ENCODE assay signal across 10 mouse cellular contexts in genomic region chr1:171164258-171164657, GRCm38 (mm10). TPM values are rescaled to one million over a fixed set of nuclear protein-coding genes. Genes with fewer than 3 reads are reported as not detected.
DNase-seq lines count a peak whose midpoint lies in the region; ATAC-seq and TF ChIP-seq lines count a peak whose summit lies in the region.
"Had no signal": no experiment of that assay in that cellular context is flagged by ENCODE, and none has a peak within 500 bp of the region (broad histone marks: within the 10 kb centered on the region; RNA-seq: fewer than 3 reads in every experiment).

No protein-coding gene starts in this region.

- dilution Hi-C loops in CH12.LX (cut with MboI; ENCODE audit: extremely low pct_ligation_motif_present, extremely low pct_unique_long_range_greater_than_20kb, low sequenced_read_pairs) = no loop called here

- H3K4me1 ChIP-seq in kidney, embryonic 15.5 days = peaks cover 22% of the 10 kb centered on the region
- H3K4me1 ChIP-seq in CH12.LX (ENCODE audit: control insufficient read depth in 1 of 2, insufficient read depth in 2 of 2) = peaks cover 0 to 3% of the 10 kb centered on the region in 2 experiments; a peak in 2 of 4 replicates
- H3K4me1 ChIP-seq in heart, embryonic 16.5 days (ENCODE audit: control insufficient read depth, insufficient read depth, low read length) = peaks cover 7% of the 10 kb centered on the region; the same call in 1 of the 2 replicates

- no peak for TF ChIP-seq EP300 in CH12.LX (IDR thresholded peaks at IDR 0.05; ENCODE audit: low read length)

- peak in 1 of 2 experiments; percentile 74; a peak in 3 of 4 replicates for TF ChIP-seq CTCF in CH12.LX (conservative IDR thresholded peaks at IDR 0.05 in 1 of 2, IDR thresholded peaks at IDR 0.05 in 1 of 2; ENCODE audit: low read depth in 2 of 2, low read length in 2 of 2)

- H3K79me2 ChIP-seq in CH12.LX (replicated peaks; ENCODE audit: control insufficient read depth, extremely low read depth, insufficient read depth, poor library complexity, severe bottlenecking) = no peaks in the 10 kb centered on the region

- H3K9me3 ChIP-seq in kidney, embryonic 15.5 days (replicated peaks) = no peaks in the 10 kb centered on the region
- no peaks in the 10 kb centered on the region for H3K9me3 ChIP-seq in CH12.LX (replicated peaks; ENCODE audit: low read length)
- no peaks in the 10 kb centered on the region for H3K9me3 ChIP-seq in heart, embryonic 16.5 days (replicated peaks; ENCODE audit: control insufficient read depth, low read length)
- H3K9me3 ChIP-seq: liver, embryonic 13.5 days had no signal

- WGBS in kidney, embryonic 15.5 days = 37% methylated on average over 3 of the region's 3 CpGs
- WGBS in heart, embryonic 16.5 days = 31% methylated on average over 3 of the region's 3 CpGs

- TF ChIP-seq RAD21 in CH12.LX (IDR thresholded peaks at IDR 0.05; ENCODE audit: low read depth, low read length) = peak; percentile 54

- H3K9ac ChIP-seq in kidney, embryonic 15.5 days = no peak overlapping the region
- no peak overlapping the region; the same call in 1 of the 2 replicates for H3K9ac ChIP-seq in CH12.LX (ENCODE audit: insufficient read depth, low read depth)
- H3K9ac ChIP-seq in heart, embryonic 16.5 days (ENCODE audit: low read length) = no peak overlapping the region
- H3K9ac ChIP-seq: liver, embryonic 13.5 days had no signal

- H3K36me3 ChIP-seq in kidney, embryonic 15.5 days = no peaks in the 10 kb centered on the region
- H3K36me3 ChIP-seq in CH12.LX (replicated peaks in 1 of 2; ENCODE audit: control insufficient read depth in 1 of 2, insufficient read depth in 1 of 2, low read length in 1 of 2) = no peaks in the 10 kb centered on the region
- no peaks in the 10 kb centered on the region for H3K36me3 ChIP-seq in heart, embryonic 16.5 days (ENCODE audit: control insufficient read depth, insufficient read depth)
- H3K36me3 ChIP-seq: liver, embryonic 13.5 days had no signal

- TF ChIP-seq POLR2A in CH12.LX (IDR thresholded peaks at IDR 0.05; ENCODE audit: low read depth, low read length) = no peak

- no peak overlapping the region for H3K27ac ChIP-seq in kidney, embryonic 15.5 days
- no peak overlapping the region for H3K27ac ChIP-seq in CH12.LX (ENCODE audit: insufficient read depth, low read depth)
- H3K27ac ChIP-seq in heart, embryonic 16.5 days (ENCODE audit: low read length) = no peak overlapping the region
- H3K27ac ChIP-seq: liver, embryonic 13.5 days had no signal

- H3K27me3 ChIP-seq in kidney, embryonic 15.5 days = peaks cover 15% of the 10 kb centered on the region
- H3K27me3 ChIP-seq in CH12.LX (replicated peaks) = peaks cover 10% of the 10 kb centered on the region
- H3K27me3 ChIP-seq in heart, embryonic 16.5 days (ENCODE audit: control insufficient read depth, insufficient read depth, low read length) = peaks cover 3% of the 10 kb centered on the region; the same call in 1 of the 2 replicates

- in situ Hi-C loops in CH12.LX (cut with MboI; ENCODE audit: low pct_ligation_motif_present, low pct_unique_long_range_greater_than_20kb, low sequenced_read_pairs) = no loop called here

- ATAC-seq in kidney, embryonic 15.5 days (replicated peaks; ENCODE audit: low FRiP score) = no peak
- ATAC-seq in heart, embryonic 16.5 days (replicated peaks; ENCODE audit: extremely low read depth, insufficient read depth, low FRiP score) = peak; percentile 64; the same call in 1 of the 2 replicates
- no peak for ATAC-seq in monocyte, adult 5-6 weeks (replicated peaks; ENCODE audit: insufficient number of reproducible peaks, low FRiP score, low TSS enrichment, poor library complexity, severe bottlenecking)

- H3K4me2 ChIP-seq in kidney, embryonic 15.5 days = no peak overlapping the region
- no peak overlapping the region; the same call in 1 of the 2 replicates for H3K4me2 ChIP-seq in CH12.LX (ENCODE audit: insufficient read depth, low read depth, poor library complexity, severe bottlenecking)
- H3K4me2 ChIP-seq in heart, embryonic 16.5 days (ENCODE audit: low read depth, low read length) = no peak overlapping the region
- H3K4me2 ChIP-seq: liver, embryonic 13.5 days had no signal

- peak; percentile 34 for DNase-seq in kidney, adult 9 months
- DNase-seq in 416B (ENCODE audit: low read depth) (peak; percentile 60), CH12.LX (ENCODE audit: extremely low read depth) (peak; percentile 39)
- no peak for DNase-seq in layer of hippocampus, postnatal 14 days (ENCODE audit: low spot score in 2 of 2)
- DNase-seq: cerebellum, adult 9-10 months; liver, embryonic 13.5 days had no signal

- H3K4me3 ChIP-seq in kidney, embryonic 15.5 days (replicated peaks) = no peak overlapping the region
- H3K4me3 ChIP-seq in CH12.LX (replicated peaks in 1 of 3; ENCODE audit: low read depth in 2 of 3, low read length in 2 of 3, poor library complexity in 1 of 3) = no peak overlapping the region
- no peak overlapping the region for H3K4me3 ChIP-seq in heart, embryonic 16.5 days (ENCODE audit: low read length)
- H3K4me3 ChIP-seq: liver, embryonic 13.5 days had no signal

TF ChIP-seq in CH12.LX, 34 proteins besides CTCF, POLR2A, EP300 and RAD21:
- peak; percentile 53 for TF ChIP-seq SMC3 (IDR thresholded peaks at IDR 0.05; ENCODE audit: low read depth, low read length)
- TF ChIP-seq ZNF384 (IDR thresholded peaks at IDR 0.05; ENCODE audit: low read depth, low read length) = peak; percentile 66
- TF ChIP-seq POLR2AphosphoS2 (IDR thresholded peaks at IDR 0.05; ENCODE audit: low read depth, low read length) = no peak
- no peak for TF ChIP-seq TCF12 (IDR thresholded peaks at IDR 0.05; ENCODE audit: low read depth, low read length)
- TF ChIP-seq RCOR1 (conservative IDR thresholded peaks at IDR 0.05; ENCODE audit: low read depth, low read length) = no peak
- no peak for TF ChIP-seq ZMIZ1 (IDR thresholded peaks at IDR 0.05; ENCODE audit: low read depth, low read length)

RNA-seq across cellular contexts. Expression of gene Mpz, which starts 13.7 kb away (rescaled TPM):
- 0.86 and 0.99 TPM in 2 replicates for polyA plus RNA-seq in kidney, embryonic 15.5 days (2015; fragmentation: Nextera tagmentation; extraction: Ambion mirVana)
- total RNA-seq in CH12.LX (2012; rRNA removed) (0.04 and 0.21 TPM in 2 replicates), CH12.LX (2014; rRNA removed) (not detected in 2 replicates)
- 0.26 and 0.49 TPM in 2 replicates for polyA plus RNA-seq in CH12.LX (2012; ENCODE audit: insufficient read length, low read depth)
- polyA plus RNA-seq in heart, embryonic 16.5 days (2015; fragmentation: Nextera tagmentation; extraction: Ambion mirVana) = 0.44 and 1.1 TPM in 2 replicates
- not detected in 3 replicates for total RNA-seq in monocyte, adult 5-6 weeks (2017)
- total RNA-seq in layer of hippocampus, postnatal 14 days (2021) = not detected
- polyA plus RNA-seq: liver, embryonic 13.5 days had no signal

RNA-seq across cellular contexts. Expression of gene Sdhc, which starts 13.9 kb away (rescaled TPM):
- polyA plus RNA-seq in kidney, embryonic 15.5 days (2015; fragmentation: Nextera tagmentation; extraction: Ambion mirVana) = 307 and 309 TPM in 2 replicates
- total RNA-seq in CH12.LX (2012; rRNA removed) = 79.4 and 87.5 TPM in 2 replicates
- total RNA-seq in CH12.LX (2014; rRNA removed) = 178 and 205 TPM in 2 replicates
- polyA plus RNA-seq in CH12.LX (2012; ENCODE audit: insufficient read length, low read depth) = 120 and 153 TPM in 2 replicates
- polyA plus RNA-seq in heart, embryonic 16.5 days (2015; fragmentation: Nextera tagmentation; extraction: Ambion mirVana) = 622 and 629 TPM in 2 replicates
- total RNA-seq in monocyte, adult 5-6 weeks (2017) = 15.7 to 38.4 TPM (median 25.1 TPM) in 3 replicates
- 100 to 1,000 TPM; 196 to 214 TPM for total RNA-seq in layer of hippocampus, postnatal 14 days (2021)

RNA-seq across cellular contexts. Expression of gene Pcp4l1, which starts 31.8 kb away (rescaled TPM):
- 2.8 and 4.0 TPM in 2 replicates for polyA plus RNA-seq in kidney, embryonic 15.5 days (2015; fragmentation: Nextera tagmentation; extraction: Ambion mirVana)
- total RNA-seq in CH12.LX (2012; rRNA removed) (not detected in 2 replicates), CH12.LX (2014; rRNA removed) (not detected in 2 replicates)
- polyA plus RNA-seq in CH12.LX (2012; ENCODE audit: insufficient read length, low read depth) = not detected in 2 replicates
- 48.9 and 57.2 TPM in 2 replicates for polyA plus RNA-seq in heart, embryonic 16.5 days (2015; fragmentation: Nextera tagmentation; extraction: Ambion mirVana)
- 0.29 to 2.0 TPM in 2 of 3 replicates, not detected in the other for total RNA-seq in monocyte, adult 5-6 weeks (2017)
- total RNA-seq in layer of hippocampus, postnatal 14 days (2021) = 10 to 100 TPM; 43.1 to 44.4 TPM

RNA-seq across cellular contexts. Expression of gene Nr1i3, which starts 49.5 kb away (rescaled TPM):
- 0.26 and 0.81 TPM in 2 replicates for polyA plus RNA-seq in kidney, embryonic 15.5 days (2015; fragmentation: Nextera tagmentation; extraction: Ambion mirVana)
- 1.2 and 1.6 TPM in 2 replicates for total RNA-seq in CH12.LX (2012; rRNA removed)
- total RNA-seq in CH12.LX (2014; rRNA removed) = not detected in 2 replicates
- 0.10 and 0.23 TPM in 2 replicates for polyA plus RNA-seq in CH12.LX (2012; ENCODE audit: insufficient read length, low read depth)
- 0.35 and 0.43 TPM in 2 replicates for polyA plus RNA-seq in heart, embryonic 16.5 days (2015; fragmentation: Nextera tagmentation; extraction: Ambion mirVana)
- 0.19 to 0.86 TPM in 2 of 3 replicates, not detected in the other for total RNA-seq in monocyte, adult 5-6 weeks (2017)
- total RNA-seq in layer of hippocampus, postnatal 14 days (2021) = under 1 TPM in 1 of 2 experiments, not detected in 1; 0.12 TPM
- polyA plus RNA-seq: neural tube, embryonic 11.5 days had no signal

RNA-seq across cellular contexts. Expression of gene Cfap126, which starts 50.5 kb away (rescaled TPM):
- 2.0 and 2.1 TPM in 2 replicates for polyA plus RNA-seq in kidney, embryonic 15.5 days (2015; fragmentation: Nextera tagmentation; extraction: Ambion mirVana)
- total RNA-seq in CH12.LX (2012; rRNA removed) (0.76 and 2.0 TPM in 2 replicates), CH12.LX (2014; rRNA removed) (0.43 and 0.79 TPM in 2 replicates)
- 2.5 and 3.4 TPM in 2 replicates for polyA plus RNA-seq in CH12.LX (2012; ENCODE audit: insufficient read length, low read depth)
- polyA plus RNA-seq in heart, embryonic 16.5 days (2015; fragmentation: Nextera tagmentation; extraction: Ambion mirVana) = 2.9 and 3.5 TPM in 2 replicates
- total RNA-seq in monocyte, adult 5-6 weeks (2017) = 1.4 to 6.2 TPM (median 1.6 TPM) in 3 replicates
- total RNA-seq in layer of hippocampus, postnatal 14 days (2021) = 1 to 10 TPM; 1.8 to 3.9 TPM

Comparison
In these comparisons a context has a peak if more than half of its experiments do, and no peak if none do; other contexts are left out.
1. DNase-seq: peak in kidney, adult 9 months (single experiment), 416B (single experiment) and CH12.LX (single experiment); none in layer of hippocampus, postnatal 14 days (0 of 2).
2. RNA of gene Pcp4l1, which starts 31.8 kb away (total RNA-seq): 43.1 to 44.4 TPM in layer of hippocampus, postnatal 14 days; 0.29 to 2.0 TPM in monocyte, adult 5-6 weeks and not detected in CH12.LX; every median in the first group is over 10 times any median in the second.